Mouse (Mus musculus) bone marrow, adult 2 months (tissue): ENCODE results near the gene Srcin1.

Source experiments
- CTCF ChIP-seq: fragments of 200-500 bp; IDR thresholded peaks from 2 replicates; pipeline ENCODE4 v1.5.1; 2011; ENCODE audit warnings: low read length, control low read depth; ENCODE audit not compliant: control insufficient read depth, insufficient read depth
- POLR2A ChIP-seq: fragments of 200-500 bp; IDR thresholded peaks from 2 replicates; pipeline ENCODE4 v1.6.1; 2011; ENCODE audit warnings: low read depth, mild to moderate bottlenecking, control low read depth, low read length, borderline replicate concordance; ENCODE audit not compliant: control insufficient read depth

DNA sequence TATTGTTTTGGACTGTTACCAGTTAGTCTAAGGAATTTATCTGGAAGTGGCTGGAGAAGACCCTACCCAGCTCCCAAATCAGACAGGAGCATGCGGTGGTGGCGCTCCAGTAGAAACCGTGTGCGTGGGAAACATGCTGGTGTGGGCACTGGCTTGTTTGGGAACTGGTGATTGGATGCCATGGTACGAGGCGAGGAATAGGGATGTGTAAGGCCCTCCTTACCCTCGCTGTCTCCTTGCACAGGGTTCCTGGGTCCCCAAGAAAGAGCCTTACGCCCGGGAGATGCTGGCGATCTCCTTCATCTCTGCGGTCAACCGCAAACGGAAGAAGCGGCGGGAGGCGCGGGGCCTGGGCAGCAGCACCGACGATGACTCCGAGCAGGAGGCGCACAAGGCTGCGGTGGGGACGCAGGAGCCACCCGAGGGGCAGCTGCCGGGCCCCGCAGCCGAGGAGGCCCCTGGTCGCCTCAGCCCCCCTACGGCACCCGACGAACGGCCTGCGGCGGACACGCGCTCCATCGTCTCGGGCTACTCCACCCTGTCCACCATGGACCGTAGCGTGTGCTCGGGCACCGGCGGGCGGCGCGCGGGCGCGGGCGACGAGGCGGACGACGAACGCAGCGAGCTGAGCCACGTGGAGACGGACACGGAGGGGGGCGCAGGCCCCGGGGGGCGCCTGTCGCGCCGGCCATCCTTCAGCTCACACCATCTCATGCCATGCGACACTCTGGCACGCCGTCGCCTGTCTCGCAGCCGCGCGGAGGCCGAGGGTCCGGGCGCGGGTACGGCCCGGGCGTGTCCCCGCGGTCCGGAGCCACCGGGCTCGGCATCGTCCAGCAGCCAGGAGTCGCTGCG lies 75.9 kb downstream of the Srcin1 start, which contains the start of gene 4933428G20Rik:
- TF ChIP-seq CTCF (no peak), POLR2A (no peak)
